Mouse (Mus musculus) limb, embryonic 13.5 days (tissue): ENCODE results near the gene Cpt1c. TPM values are rescaled to one million over a fixed set of nuclear protein-coding genes. Genes with fewer than 3 reads are reported as not detected.

Source experiments
- ATAC-seq: fragments of 200-750 bp; cut with Nextera tagmentation; 2 replicates; pipeline ENCODE4 v1.8.0; 2017; ENCODE audit warnings: low read depth, moderate number of reproducible peaks, moderate TSS enrichment; ENCODE audit not compliant: low FRiP score
- H3K27ac ChIP-seq: fragments of 300-500 bp; sonication (generic); 2 replicates; pipeline ENCODE4 v1.5.1; 2015; ENCODE audit warnings: inconsistent platforms, mild to moderate bottlenecking, moderate library complexity
- H3K27me3 ChIP-seq: fragments of 300-500 bp; sonication (generic); 2 replicates; pipeline ENCODE4 v1.6.1; 2015; ENCODE audit warnings: mild to moderate bottlenecking, inconsistent platforms
- H3K36me3 ChIP-seq: fragments of 300-500 bp; sonication (generic); 2 replicates; pipeline ENCODE4 v1.6.1; 2015; ENCODE audit warnings: inconsistent platforms, mild to moderate bottlenecking, moderate library complexity
- H3K4me1 ChIP-seq: fragments of 300-500 bp; sonication (generic); 2 replicates; pipeline ENCODE4 v1.6.1; 2015; ENCODE audit warnings: inconsistent platforms
- H3K4me2 ChIP-seq: fragments of 300-500 bp; sonication (generic); replicated peaks from 2 replicates; pipeline ENCODE4 v1.6.1; 2015; ENCODE audit warnings: inconsistent platforms, mild to moderate bottlenecking, moderate library complexity
- H3K4me3 ChIP-seq: fragments of 300-500 bp; sonication (generic); 2 replicates; pipeline ENCODE4 v1.5.1; 2015; ENCODE audit warnings: moderate library complexity, mild to moderate bottlenecking, inconsistent platforms
- H3K9ac ChIP-seq: fragments of 300-500 bp; sonication (generic); 2 replicates; pipeline ENCODE4 v1.6.1; 2015; ENCODE audit warnings: mild to moderate bottlenecking, inconsistent platforms
- H3K9me3 ChIP-seq: fragments of 300-500 bp; sonication (generic); 2 replicates; pipeline ENCODE4 v1.6.1; 2016; ENCODE audit warnings: inconsistent platforms
- WGBS: fragments of 180-500 bp; shearing (Covaris S2); methylation state at CpG from one replicate; pipeline ENCODE4 v1.1.7; 2015; 5-methylcytosine and 5-hydroxymethylcytosine counted together
- polyA plus RNA-seq: library from polyadenylated mRNA; unstranded; fragments of >200 nt; fragmentation: Nextera tagmentation; extraction: Ambion mirVana; gene quantifications from 2 replicates; pipeline ENCODE4 v1.2.1, GENCODE M21; 2015

The Cpt1c gene
- polyA plus RNA-seq, 1 experiment from 2014 or later, result 35.0 TPM

- no peaks in the 10 kb centered on the region for H3K27me3 ChIP-seq
- no peak overlapping the region for H3K4me3 ChIP-seq
- no peak overlapping the region for H3K9ac ChIP-seq
- no peak for ATAC-seq
- no peak overlapping the region for H3K4me2 ChIP-seq
- H3K36me3 ChIP-seq, result peaks cover 62% of the 10 kb centered on the region
- peaks cover 19% of the 10 kb centered on the region for H3K4me1 ChIP-seq
- WGBS, result 83% methylated on average over 4 of the region's 4 CpGs
- H3K27ac ChIP-seq, result no peak overlapping the region
- H3K9me3 ChIP-seq, result no peaks in the 10 kb centered on the region
Measured at GRCm38 (mm10) chr7:45012824-45013223, 38.2 kb upstream of the Cpt1c start.

- Histone ChIP-seq H3K4me3 (no peak overlapping the region), H3K9ac (no peak overlapping the region), H3K4me1 (peaks cover 19% of the 10 kb centered on the region), H3K4me2 (no peak overlapping the region), H3K9me3 (no peaks in the 10 kb centered on the region), H3K27ac (no peak overlapping the region), H3K36me3 (peaks cover 70% of the 10 kb centered on the region), H3K27me3 (no peaks in the 10 kb centered on the region)
- no peak for ATAC-seq
- 97% methylated on average over 6 of the region's 6 CpGs for WGBS
Measured at GRCm38 (mm10) chr7:45012011-45012410, 37.4 kb upstream of the Cpt1c start.

GRCm38 (mm10) chr7:45008411-45008810 lies 33.8 kb upstream of the Cpt1c start:
- WGBS, result 94% methylated on average over 19 of the region's 19 CpGs
- no peaks in the 10 kb centered on the region for H3K9me3 ChIP-seq
- no peak overlapping the region for H3K9ac ChIP-seq
- H3K4me3 ChIP-seq, result no peak overlapping the region
- ATAC-seq, result no peak
- H3K4me2 ChIP-seq, result no peak overlapping the region
- 0 out of 2 replicates have a peak, but pooled peaks cover 4% of the 10 kb centered on the region for H3K4me1 ChIP-seq
- H3K27me3 ChIP-seq, result no peaks in the 10 kb centered on the region
- H3K27ac ChIP-seq, result no peak overlapping the region
- H3K36me3 ChIP-seq, result peaks cover 98% of the 10 kb centered on the region

GRCm38 (mm10) chr7:45007846-45008245 lies 33.2 kb upstream of the Cpt1c start:
- no peak for ATAC-seq
- WGBS, result 96% methylated on average over 30 of the region's 30 CpGs
- 0 out of 2 replicates have a peak, but pooled peaks cover 4% of the 10 kb centered on the region for H3K4me1 ChIP-seq
- H3K9me3 ChIP-seq, result no peaks in the 10 kb centered on the region
- peaks cover 98% of the 10 kb centered on the region for H3K36me3 ChIP-seq
- no peaks in the 10 kb centered on the region for H3K27me3 ChIP-seq
- no peak overlapping the region for H3K9ac ChIP-seq
- H3K4me2 ChIP-seq, result no peak overlapping the region
- H3K27ac ChIP-seq, result no peak overlapping the region
- no peak overlapping the region for H3K4me3 ChIP-seq

- H3K9ac ChIP-seq, result no peak overlapping the region
- no peaks in the 10 kb centered on the region for H3K27me3 ChIP-seq
- ATAC-seq, result no peak
- WGBS, result 96% methylated on average over 29 of the region's 29 CpGs
- peaks cover 98% of the 10 kb centered on the region for H3K36me3 ChIP-seq
- 0 out of 2 replicates have a peak, but pooled peaks cover 4% of the 10 kb centered on the region for H3K4me1 ChIP-seq
- no peak overlapping the region for H3K4me2 ChIP-seq
- H3K4me3 ChIP-seq, result no peak overlapping the region
- H3K9me3 ChIP-seq, result no peaks in the 10 kb centered on the region
- no peak overlapping the region for H3K27ac ChIP-seq
Measured at GRCm38 (mm10) chr7:45007141-45007540, 32.5 kb upstream of the Cpt1c start.

GRCm38 (mm10) chr7:45006503-45006902 lies 31.9 kb upstream of the Cpt1c start:
- H3K9ac ChIP-seq, result no peak overlapping the region
- H3K4me2 ChIP-seq, result no peak overlapping the region
- H3K4me3 ChIP-seq, result no peak overlapping the region
- ATAC-seq, result no peak
- no peak overlapping the region for H3K27ac ChIP-seq
- 0 out of 2 replicates have a peak, but pooled peaks cover 4% of the 10 kb centered on the region for H3K4me1 ChIP-seq
- no peaks in the 10 kb centered on the region for H3K9me3 ChIP-seq
- H3K27me3 ChIP-seq, result no peaks in the 10 kb centered on the region
- H3K36me3 ChIP-seq, result peaks cover 98% of the 10 kb centered on the region
- WGBS, result 92% methylated on average over 12 of the region's 12 CpGs

GRCm38 (mm10) chr7:45005321-45005992 lies 30.8 kb upstream of the Cpt1c start:
- 88% methylated on average over 6 of the region's 6 CpGs for WGBS
- ATAC-seq, result no peak
- 0 out of 2 replicates have a peak overlapping the region, but pooled peaks have one; percentile 45 for H3K9ac ChIP-seq
- no peak overlapping the region for H3K27ac ChIP-seq
- 0 out of 2 replicates have a peak, but pooled peaks cover 4% of the 10 kb centered on the region for H3K4me1 ChIP-seq
- H3K36me3 ChIP-seq, result peaks cover 99% of the 10 kb centered on the region
- H3K9me3 ChIP-seq, result no peaks in the 10 kb centered on the region
- H3K4me2 ChIP-seq, result no peak overlapping the region
- no peaks in the 10 kb centered on the region for H3K27me3 ChIP-seq
- H3K4me3 ChIP-seq, result no peak overlapping the region

GRCm38 (mm10) chr7:45004546-45004945 lies 29.9 kb upstream of the Cpt1c start:
- Histone ChIP-seq H3K9me3 (no peaks in the 10 kb centered on the region), H3K9ac (no peak overlapping the region), H3K4me2 (no peak overlapping the region), H3K36me3 (peaks cover 99% of the 10 kb centered on the region), H3K4me1 (peaks cover 9% of the 10 kb centered on the region), H3K27me3 (no peaks in the 10 kb centered on the region), H3K27ac (peak overlapping the region; percentile 39; the same call in 1 of the 2 replicates), H3K4me3 (no peak overlapping the region)
- ATAC-seq, result no peak
- 43% methylated on average over 3 of the region's 3 CpGs for WGBS

- H3K36me3 ChIP-seq, result peaks cover 80% of the 10 kb centered on the region
- WGBS, result 90% methylated on average over 7 of the region's 7 CpGs
Measured at GRCm38 (mm10) chr7:45002440-45002839, 27.8 kb upstream of the Cpt1c start.

GRCm38 (mm10) chr7:45000539-45001114 lies 26.0 kb upstream of the Cpt1c start:
- no peak overlapping the region for H3K4me3 ChIP-seq
- H3K4me1 ChIP-seq, result peaks cover 33% of the 10 kb centered on the region
- 0 out of 2 replicates have a peak overlapping the region, but pooled peaks have one; percentile 14 for H3K4me2 ChIP-seq
- ATAC-seq, result no peak
- H3K36me3 ChIP-seq, result peaks cover 69% of the 10 kb centered on the region
- no peak overlapping the region; the same call in 1 of the 2 replicates for H3K27ac ChIP-seq
- no peaks in the 10 kb centered on the region for H3K27me3 ChIP-seq
- 0 out of 2 replicates have a peak overlapping the region, but pooled peaks have one; percentile 8 for H3K9ac ChIP-seq
- WGBS, result 85% methylated on average over 21 of the region's 21 CpGs
- no peaks in the 10 kb centered on the region for H3K9me3 ChIP-seq

More at GRCm38 (mm10) chr7:45002440-45002839, 27.8 kb upstream of the Cpt1c start:
- H3K27ac ChIP-seq, result no peak overlapping the region
- H3K27me3 ChIP-seq, result no peaks in the 10 kb centered on the region
- no peak overlapping the region for H3K4me3 ChIP-seq
- peaks cover 22% of the 10 kb centered on the region for H3K4me1 ChIP-seq
- ATAC-seq, result no peak
- no peak overlapping the region for H3K9ac ChIP-seq
- no peak overlapping the region for H3K4me2 ChIP-seq
- no peaks in the 10 kb centered on the region for H3K9me3 ChIP-seq

- H3K27ac ChIP-seq, result no peak overlapping the region
- 78% methylated on average over 11 of the region's 11 CpGs for WGBS
- H3K36me3 ChIP-seq, result peaks cover 70% of the 10 kb centered on the region
- ATAC-seq, result no peak
- H3K4me3 ChIP-seq, result no peak overlapping the region
- no peaks in the 10 kb centered on the region for H3K27me3 ChIP-seq
- no peaks in the 10 kb centered on the region for H3K9me3 ChIP-seq
- peak overlapping the region; percentile 14; the same call in 1 of the 2 replicates for H3K9ac ChIP-seq
- peak overlapping the region; percentile 89 for H3K4me2 ChIP-seq
- H3K4me1 ChIP-seq, result peaks cover 34% of the 10 kb centered on the region
Measured at GRCm38 (mm10) chr7:44999753-45000152, 25.1 kb upstream of the Cpt1c start.

GRCm38 (mm10) chr7:44998501-44998955 lies 23.9 kb upstream of the Cpt1c start, which contains the start of gene Bcl2l12:
Gene Bcl2l12, minus strand, starts transcription at chr7:44998712.
- H3K9me3 ChIP-seq, result no peaks in the 10 kb centered on the region
- peak within 1 kb of the TSS; percentile 82 for H3K9ac ChIP-seq
- H3K4me2 ChIP-seq, result peak within 1 kb of the TSS; percentile 89
- peaks cover 70% of the 10 kb centered on the region for H3K36me3 ChIP-seq
- peaks cover 30% of the 10 kb centered on the region for H3K4me1 ChIP-seq
- peak within 1 kb of the TSS; percentile 85 for H3K27ac ChIP-seq
- H3K4me3 ChIP-seq, result peak within 1 kb of the TSS; percentile 72
- no peak for ATAC-seq
- 4% methylated on average over 18 of the region's 18 CpGs for WGBS
- H3K27me3 ChIP-seq, result no peaks in the 10 kb centered on the region
